Mouse (Mus musculus) liver, embryonic 13.5 days (tissue): Measurements from ENCODE around the gene Dmgdh. TPM values are rescaled to one million over a fixed set of nuclear protein-coding genes. Genes with fewer than 3 reads are reported as not detected.

Source experiments
- ATAC-seq: fragments of 200-750 bp; cut with Nextera tagmentation; 2 replicates; pipeline ENCODE4 v1.8.0; 2017; ENCODE audit warnings: low read depth, mild to moderate bottlenecking, moderate number of reproducible peaks, moderate library complexity
- DNase-seq: peaks from one replicate; pipeline ENCODE4 v3.0.0; 2022
- H3K27ac ChIP-seq: fragments of 300-500 bp; sonication (generic); 2 replicates; pipeline ENCODE4 v1.5.1; 2015; ENCODE audit warnings: moderate library complexity, mild to moderate bottlenecking, inconsistent platforms
- H3K27me3 ChIP-seq: fragments of 300-500 bp; sonication (generic); 2 replicates; pipeline ENCODE4 v1.6.1; 2015; ENCODE audit warnings: mild to moderate bottlenecking, inconsistent platforms
- H3K36me3 ChIP-seq: fragments of 300-500 bp; sonication (generic); 2 replicates; pipeline ENCODE4 v1.6.1; 2015; ENCODE audit warnings: mild to moderate bottlenecking, inconsistent platforms
- H3K4me1 ChIP-seq: fragments of 300-500 bp; sonication (generic); replicated peaks from 2 replicates; pipeline ENCODE4 v1.6.1; 2015; ENCODE audit warnings: inconsistent platforms
- H3K4me2 ChIP-seq: fragments of 300-500 bp; sonication (generic); 2 replicates; pipeline ENCODE4 v1.6.1; 2015; ENCODE audit warnings: inconsistent platforms, mild to moderate bottlenecking, moderate library complexity
- H3K4me3 ChIP-seq: fragments of 300-500 bp; sonication (generic); replicated peaks from 2 replicates; pipeline ENCODE4 v1.5.1; 2015; ENCODE audit warnings: mild to moderate bottlenecking, inconsistent platforms
- H3K9ac ChIP-seq: fragments of 300-500 bp; sonication (generic); 2 replicates; pipeline ENCODE4 v1.6.1; 2015; ENCODE audit warnings: mild to moderate bottlenecking, inconsistent platforms
- H3K9me3 ChIP-seq: fragments of 300-500 bp; sonication (generic); replicated peaks from 2 replicates; pipeline ENCODE4 v1.6.1; 2016; ENCODE audit warnings: inconsistent platforms
- WGBS: fragments of 180-500 bp; shearing (Covaris S2); methylation state at CpG from one replicate; pipeline ENCODE4 v1.1.7; 2015; ENCODE audit not compliant: insufficient replicate concordance; 5-methylcytosine and 5-hydroxymethylcytosine counted together
- microRNA-seq: library from miRNA; unstranded; fragments of <30 nt; microRNA quantifications from one replicate; pipeline ENCODE4, GENCODE M21; 2016
- polyA plus RNA-seq: library from polyadenylated mRNA; unstranded; fragments of >200 nt; fragmentation: Nextera tagmentation; extraction: Ambion mirVana; gene quantifications from 2 replicates; pipeline ENCODE4 v1.2.1, GENCODE M21; 2015

Gene Dmgdh
- polyA plus RNA-seq, 1 experiment from 2014 or later: 10.1 TPM

GRCm38 (mm10) chr13:93773704-93774315, 99.6 kb downstream of the Dmgdh start:
- H3K9me3 ChIP-seq: no peaks in the 10 kb centered on the region
- H3K4me2 ChIP-seq: no peak overlapping the region
- WGBS: 50% methylated on average over 7 of the region's 7 CpGs
- H3K36me3 ChIP-seq: no peaks in the 10 kb centered on the region
- H3K4me1 ChIP-seq: peaks cover 17% of the 10 kb centered on the region
- ATAC-seq (no peak), DNase-seq (no peak)
- H3K4me3 ChIP-seq: no peak overlapping the region
- H3K27ac ChIP-seq: no peak overlapping the region
- no peak overlapping the region for H3K9ac ChIP-seq
- peaks cover 16% of the 10 kb centered on the region for H3K27me3 ChIP-seq

- ATAC-seq: no peak
- H3K9me3 ChIP-seq: no peaks in the 10 kb centered on the region
- 36% methylated on average over 5 of the region's 5 CpGs for WGBS
Observed at GRCm38 (mm10) chr13:93782823-93783222, 108.6 kb downstream of the Dmgdh start.

GRCm38 (mm10) chr13:93785329-93785728, 111.1 kb downstream of the Dmgdh start:
- H3K27me3 ChIP-seq: no peaks in the 10 kb centered on the region
- DNase-seq: no peak
- H3K4me3 ChIP-seq: no peak overlapping the region
- ATAC-seq: no peak
- H3K4me2 ChIP-seq: no peak overlapping the region
- no peaks in the 10 kb centered on the region for H3K36me3 ChIP-seq
- H3K27ac ChIP-seq: no peak overlapping the region
- H3K9ac ChIP-seq: no peak overlapping the region
- no peaks in the 10 kb centered on the region for H3K4me1 ChIP-seq
- 62% methylated on average over 3 of the region's 3 CpGs for WGBS
- no peaks in the 10 kb centered on the region for H3K9me3 ChIP-seq

More at GRCm38 (mm10) chr13:93782823-93783222, 108.6 kb downstream of the Dmgdh start:
- H3K27ac ChIP-seq: no peak overlapping the region
- no peaks in the 10 kb centered on the region for H3K4me1 ChIP-seq
- no peak for DNase-seq
- H3K4me3 ChIP-seq: no peak overlapping the region
- H3K36me3 ChIP-seq: no peaks in the 10 kb centered on the region
- H3K4me2 ChIP-seq: no peak overlapping the region
- H3K27me3 ChIP-seq: no peaks in the 10 kb centered on the region
- H3K9ac ChIP-seq: no peak overlapping the region

- Histone ChIP-seq H3K4me3 (no peak overlapping the region), H3K4me2 (no peak overlapping the region), H3K36me3 (no peaks in the 10 kb centered on the region), H3K27me3 (no peaks in the 10 kb centered on the region), H3K4me1 (no peaks in the 10 kb centered on the region), H3K9ac (no peak overlapping the region), H3K9me3 (no peaks in the 10 kb centered on the region), H3K27ac (no peak overlapping the region)
- DNase-seq (no peak), ATAC-seq (no peak)
- WGBS: 61% methylated on average over 2 of the region's 2 CpGs
Observed at GRCm38 (mm10) chr13:93786051-93786450, 111.8 kb downstream of the Dmgdh start.

- Histone ChIP-seq H3K4me1 (no peaks in the 10 kb centered on the region), H3K9ac (no peak overlapping the region), H3K4me3 (no peak overlapping the region), H3K36me3 (no peaks in the 10 kb centered on the region), H3K4me2 (no peak overlapping the region), H3K9me3 (no peaks in the 10 kb centered on the region), H3K27ac (no peak overlapping the region), H3K27me3 (no peaks in the 10 kb centered on the region)
- 68% methylated on average over 8 of the region's 8 CpGs for WGBS
- no peak for ATAC-seq
- no peak for DNase-seq
Observed at GRCm38 (mm10) chr13:93787647-93788046, 113.4 kb downstream of the Dmgdh start.

GRCm38 (mm10) chr13:93792945-93793642, 118.9 kb downstream of the Dmgdh start:
- H3K9me3 ChIP-seq: no peaks in the 10 kb centered on the region

GRCm38 (mm10) chr13:93793643-93794182, 119.5 kb downstream of the Dmgdh start:
- H3K4me3 ChIP-seq: no peak overlapping the region
- H3K27ac ChIP-seq: no peak overlapping the region
- no peak for ATAC-seq
- WGBS: 71% methylated on average over 10 of the region's 10 CpGs
- H3K4me2 ChIP-seq: no peak overlapping the region
- no peaks in the 10 kb centered on the region for H3K36me3 ChIP-seq
- H3K4me1 ChIP-seq: no peaks in the 10 kb centered on the region
- H3K9ac ChIP-seq: no peak overlapping the region
- no peak for DNase-seq
- no peaks in the 10 kb centered on the region for H3K27me3 ChIP-seq
- no peaks in the 10 kb centered on the region for H3K9me3 ChIP-seq

More at GRCm38 (mm10) chr13:93792945-93793642, 118.9 kb downstream of the Dmgdh start:
- H3K36me3 ChIP-seq: no peaks in the 10 kb centered on the region
- no peaks in the 10 kb centered on the region for H3K27me3 ChIP-seq
- no peaks in the 10 kb centered on the region for H3K4me1 ChIP-seq
- no peak overlapping the region for H3K4me2 ChIP-seq
- no peak overlapping the region for H3K4me3 ChIP-seq
- H3K27ac ChIP-seq: no peak overlapping the region
- DNase-seq (no peak), ATAC-seq (peak; percentile 77)
- H3K9ac ChIP-seq: no peak overlapping the region
- 54% methylated on average over 11 of the region's 11 CpGs for WGBS

GRCm38 (mm10) chr13:93797011-93797600, 122.9 kb downstream of the Dmgdh start:
- WGBS: 57% methylated on average over 5 of the region's 5 CpGs
- no peak for DNase-seq
- Histone ChIP-seq H3K4me2 (no peak overlapping the region), H3K9ac (no peak overlapping the region), H3K4me3 (no peak overlapping the region), H3K27me3 (no peaks in the 10 kb centered on the region), H3K9me3 (no peaks in the 10 kb centered on the region), H3K36me3 (no peaks in the 10 kb centered on the region), H3K27ac (no peak overlapping the region), H3K4me1 (no peaks in the 10 kb centered on the region)
- ATAC-seq: no peak

Small RNAs within 50 kb of the gene (microRNA-seq; reads per million reads assigned to microRNA genes)
- not detected for gene Mir5624

Other genes starting within 250 kb of the Dmgdh start
- gene Jmy, start 174.6 kb upstream of the Dmgdh start, polyA plus RNA-seq: 2.3 and 2.7 TPM in 2 replicates
- gene Bhmt, start 36.5 kb upstream of the Dmgdh start, polyA plus RNA-seq: 42.8 and 52.7 TPM in 2 replicates
- 19.0 and 21.9 TPM in 2 replicates for gene Bhmt2, start 131 bp upstream of the Dmgdh start, polyA plus RNA-seq
- gene Arsb, start 97.2 kb downstream of the Dmgdh start, polyA plus RNA-seq: 2.0 and 2.9 TPM in 2 replicates